Mouse (Mus musculus) left cerebral cortex, adult 2 months (tissue): ENCODE results near the gene Chn1. TPM values are rescaled to one million over a fixed set of nuclear protein-coding genes. Genes with fewer than 3 reads are reported as not detected.

Experiments
- DNase-seq, 2 experiments: peaks; one replicate each; pipeline ENCODE4 v3.0.0; 2021 to 2022; ENCODE audit warnings: low spot score in 2 of 2, mixed read lengths in 1 of 2; ENCODE audit errors: extremely low spot score in 1 of 2
- H3K27ac ChIP-seq: fragments of 200-600 bp; 2 replicates; pipeline ENCODE4 v1.8.1; 2022
- H3K4me3 ChIP-seq: fragments of 200-600 bp; 2 replicates; pipeline ENCODE4 v1.8.1; 2022
- CTCF ChIP-seq: fragments of 200-600 bp; IDR thresholded peaks from 2 replicates; pipeline ENCODE4 v1.8.1; 2022; ENCODE audit warnings: antibody characterized with exemption, mild to moderate bottlenecking, moderate library complexity
- intact Hi-C: fragments of 180-260 bp; cut with DNase I; formaldehyde crosslinking; loops from one replicate; pipeline ENCODE4 v1.15.1; 2025
- total RNA-seq, 2 experiments: library from RNA; stranded (reverse); gene quantifications; 2 replicates each; pipeline ENCODE4 v1.2.3; 2021

The Chn1 gene
- total RNA-seq, 2 experiments from 2014 or later = 1,492 to 1,637 TPM

GRCm38 (mm10) chr2:73586392-73587108 is 188.6 kb downstream of the Chn1 start:
- TF ChIP-seq CTCF = no peak
- intact Hi-C loops = loop anchor here (5.0 kb wide), 1 partner anchor 156 kb away; no protein-coding TSS in a partner anchor
- DNase-seq = no peak
- Histone ChIP-seq H3K27ac (peak overlapping the region; percentile 91), H3K4me3 (peak overlapping the region; percentile 11; the same call in 1 of the 2 replicates)

GRCm38 (mm10) chr2:73585347-73585831 is 189.8 kb downstream of the Chn1 start:
- intact Hi-C loops = loop anchor here (1.0 to 5.0 kb wide), 2 partner anchors 72 to 157 kb away; no protein-coding TSS in a partner anchor
- Histone ChIP-seq H3K4me3 (peak overlapping the region; percentile 47), H3K27ac (peak overlapping the region; percentile 91)
- no peak for TF ChIP-seq CTCF
- no peak for DNase-seq

- Histone ChIP-seq H3K4me3 (peak overlapping the region; percentile 47), H3K27ac (peak overlapping the region; percentile 91)
- peak; percentile 82 to 83 for DNase-seq
- TF ChIP-seq CTCF = peak; percentile 73
- intact Hi-C loops = loop anchor here (1.0 to 5.0 kb wide), 2 partner anchors 73 to 158 kb away; no protein-coding TSS in a partner anchor
Observed at GRCm38 (mm10) chr2:73584645-73585346, 190.3 kb downstream of the Chn1 start.

- DNase-seq = no peak
- H3K27ac ChIP-seq = no peak overlapping the region
- TF ChIP-seq CTCF = no peak
- no peak overlapping the region for H3K4me3 ChIP-seq
- intact Hi-C loops = no loop called here
Observed at GRCm38 (mm10) chr2:73580720-73581119, 194.4 kb downstream of the Chn1 start.

- intact Hi-C loops = no loop called here
- H3K27ac ChIP-seq = no peak within 1 kb of the TSS
- no peak for TF ChIP-seq CTCF
- H3K4me3 ChIP-seq = no peak within 1 kb of the TSS
- no peak for DNase-seq
Observed at GRCm38 (mm10) chr2:73580166-73580565, 195.0 kb downstream of the Chn1 start, which contains the start of gene Chrna1. Chrna1 (minus strand) TSS chr2:73580338.

- no peak overlapping the region for H3K4me3 ChIP-seq
- no peak for DNase-seq
- TF ChIP-seq CTCF = no peak
- H3K27ac ChIP-seq = no peak overlapping the region
- intact Hi-C loops = no loop called here
Observed at GRCm38 (mm10) chr2:73579168-73579567, 196.0 kb downstream of the Chn1 start.

- intact Hi-C loops = loop anchor here (5.0 kb wide), 1 partner anchor 318 kb away; the partner anchor contains the start of gene Atf2
- no peak for TF ChIP-seq CTCF
- DNase-seq = no peak
- Histone ChIP-seq H3K4me3 (no peak overlapping the region), H3K27ac (no peak overlapping the region)
Observed at GRCm38 (mm10) chr2:73574418-73574817, 200.7 kb downstream of the Chn1 start.

- TF ChIP-seq CTCF = no peak
- peak overlapping the region; percentile 87 for H3K27ac ChIP-seq
- H3K4me3 ChIP-seq = no peak overlapping the region
- intact Hi-C loops = loop anchor here (5.0 kb wide), 1 partner anchor 319 kb away; the partner anchor contains the start of gene Atf2
- DNase-seq = no peak
Observed at GRCm38 (mm10) chr2:73573556-73573955, 201.6 kb downstream of the Chn1 start.

GRCm38 (mm10) chr2:73572539-73573372 is 202.4 kb downstream of the Chn1 start:
- intact Hi-C loops = loop anchor here (5.0 kb wide), 1 partner anchor 320 kb away; the partner anchor contains the start of gene Atf2
- H3K27ac ChIP-seq = peak overlapping the region; percentile 87

GRCm38 (mm10) chr2:73571901-73572300 is 203.2 kb downstream of the Chn1 start:
- intact Hi-C loops = loop anchor here (5.0 kb wide), 1 partner anchor 320 kb away; the partner anchor contains the start of gene Atf2

More at GRCm38 (mm10) chr2:73572539-73573372, 202.4 kb downstream of the Chn1 start:
- peak; percentile 84 for DNase-seq
- TF ChIP-seq CTCF = peak; percentile 96
- H3K4me3 ChIP-seq = peak overlapping the region; percentile 33

GRCm38 (mm10) chr2:73571304-73571703 is 203.8 kb downstream of the Chn1 start:
- no peak for TF ChIP-seq CTCF
- DNase-seq = no peak
- intact Hi-C loops = loop anchor here (5.0 kb wide), 1 partner anchor 321 kb away; the partner anchor contains the start of gene Atf2
- Histone ChIP-seq H3K27ac (0 out of 2 replicates have a peak overlapping the region, but pooled peaks have one; percentile 87), H3K4me3 (no peak overlapping the region)

More at GRCm38 (mm10) chr2:73571901-73572300, 203.2 kb downstream of the Chn1 start:
- Histone ChIP-seq H3K27ac (peak overlapping the region; percentile 87), H3K4me3 (no peak overlapping the region)
- DNase-seq = no peak
- no peak for TF ChIP-seq CTCF
